Mouse (Mus musculus) lung, adult 18-20 months (tissue): ENCODE measurements at regions not wholly inside any gene's neighbourhood (a gene's known extent, or its start where the extent isn't known, plus 50 kb on each side); places are given as distances from the start of the nearest gene placed in this dataset.
"Not testable (repeated sequence)": the region's sequence is repeated elsewhere in the genome, so short reads cannot be mapped to it uniquely, and the experiment has no call there.

Source experiments
- DNase-seq, 2 experiments: peaks; one replicate each; pipeline ENCODE4 v3.0.0; 2022; ENCODE audit warnings: mixed read lengths in 2 of 2

GRCm38 (mm10) chr8:88883751-88884390 is 160.1 kb downstream of the Sall1 start:
- DNase-seq = no peak

- no peak for DNase-seq
Measured at GRCm38 (mm10) chr8:88879857-88880256, 164.1 kb downstream of the Sall1 start.

DNA sequence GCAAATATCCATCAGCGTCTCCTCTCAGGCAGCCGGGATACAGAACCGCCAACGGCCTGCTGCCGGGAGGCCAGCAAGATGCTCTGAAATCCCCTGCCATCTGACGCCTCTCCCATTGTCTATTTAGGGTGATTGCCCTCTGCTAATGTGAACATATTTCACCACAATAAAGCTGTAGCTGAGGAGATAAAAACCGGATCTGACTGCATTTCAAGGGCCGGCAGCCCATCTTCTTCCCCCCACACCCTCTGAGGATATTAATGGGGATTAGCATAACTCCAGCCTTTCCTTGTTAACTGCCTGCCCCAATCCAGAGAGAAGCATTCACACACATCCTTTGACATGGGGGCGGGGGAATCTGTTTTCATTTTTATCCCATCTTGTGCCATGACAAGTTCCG is 166.0 kb downstream of the Sall1 start:
- DNase-seq = no peak

GRCm38 (mm10) chr8:88862846-88863455 is 166.1 kb downstream of the Cyld start:
- DNase-seq = no peak

- no peak for DNase-seq
Measured at GRCm38 (mm10) chr8:88857216-88857615, 160.4 kb downstream of the Cyld start.

GRCm38 (mm10) chr8:88853200-88853599 is 156.4 kb downstream of the Cyld start:
- no peak for DNase-seq

- DNase-seq = no peak
Measured at GRCm38 (mm10) chr8:88845916-88846315, 149.1 kb downstream of the Cyld start.

DNA sequence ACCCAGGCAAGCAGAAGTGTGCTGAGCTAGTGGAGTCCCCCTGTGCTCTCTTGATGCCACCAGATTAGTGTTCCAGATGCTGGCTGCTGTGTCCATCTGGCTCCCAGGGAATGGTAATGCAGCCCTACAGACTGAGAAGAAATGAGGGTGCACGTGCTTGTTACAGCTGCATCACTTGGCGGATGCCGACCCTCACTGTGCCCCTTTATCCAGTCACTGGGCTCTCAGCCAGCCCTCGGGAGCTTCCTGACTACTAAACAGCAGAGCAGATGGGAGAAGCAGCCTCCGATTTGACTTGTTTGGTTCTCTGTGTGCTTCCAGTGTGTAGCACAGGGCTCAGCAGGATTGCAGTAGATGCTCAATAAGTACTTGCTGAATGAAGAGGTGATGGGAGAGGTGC is 147.5 kb downstream of the Cyld start:
- DNase-seq = no peak

DNA sequence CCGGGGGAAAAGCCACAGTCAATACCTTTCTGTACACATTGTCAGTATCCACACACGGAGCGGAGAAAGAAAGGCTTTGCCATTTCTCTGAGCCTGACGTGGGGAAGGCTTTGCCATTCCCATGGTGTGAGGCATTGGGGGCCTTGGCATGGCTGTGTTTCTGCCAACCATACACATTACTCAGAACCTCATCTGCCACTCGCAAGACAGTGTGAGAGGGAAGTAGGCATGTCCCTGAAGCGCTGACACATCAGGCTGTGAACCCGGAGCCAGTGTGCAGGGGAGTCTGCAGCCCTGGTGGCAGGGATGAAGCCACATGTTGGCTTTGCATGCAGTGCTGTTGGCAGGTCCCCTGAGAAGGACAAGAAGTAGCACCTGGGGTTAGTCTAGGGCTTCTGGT is 145.6 kb downstream of the Cyld start:
- no peak for DNase-seq

GRCm38 (mm10) chr8:88840096-88840495 is 143.3 kb downstream of the Cyld start:
- no peak for DNase-seq

- no peak for DNase-seq
Measured at GRCm38 (mm10) chr8:88835756-88836291, 139.0 kb downstream of the Cyld start.

DNA sequence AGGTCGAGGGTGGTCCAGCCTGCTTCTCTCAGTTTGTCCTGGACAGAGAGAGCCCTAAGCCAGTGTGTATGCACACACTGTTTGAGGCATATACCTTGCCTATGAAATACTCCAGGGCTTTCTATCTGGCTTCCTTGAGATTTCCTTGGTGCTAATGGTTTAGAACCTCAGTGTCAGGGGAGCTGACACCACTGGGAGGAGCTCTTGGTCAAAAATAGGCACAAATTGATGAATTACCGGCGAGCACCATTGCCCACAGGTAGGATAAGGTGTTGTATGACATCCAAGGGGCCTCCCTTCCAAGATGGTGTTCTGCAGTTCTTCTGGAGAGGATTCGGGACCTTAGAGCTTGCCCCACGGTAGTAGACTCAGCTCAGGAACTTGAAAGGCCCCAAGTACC is 129.0 kb downstream of the Cyld start:
- no peak for DNase-seq

- no peak for DNase-seq
Measured at GRCm38 (mm10) chr8:88823931-88824330, 127.1 kb downstream of the Cyld start.

- no peak for DNase-seq
Measured at GRCm38 (mm10) chr8:88820275-88820850, 123.5 kb downstream of the Cyld start.

DNA sequence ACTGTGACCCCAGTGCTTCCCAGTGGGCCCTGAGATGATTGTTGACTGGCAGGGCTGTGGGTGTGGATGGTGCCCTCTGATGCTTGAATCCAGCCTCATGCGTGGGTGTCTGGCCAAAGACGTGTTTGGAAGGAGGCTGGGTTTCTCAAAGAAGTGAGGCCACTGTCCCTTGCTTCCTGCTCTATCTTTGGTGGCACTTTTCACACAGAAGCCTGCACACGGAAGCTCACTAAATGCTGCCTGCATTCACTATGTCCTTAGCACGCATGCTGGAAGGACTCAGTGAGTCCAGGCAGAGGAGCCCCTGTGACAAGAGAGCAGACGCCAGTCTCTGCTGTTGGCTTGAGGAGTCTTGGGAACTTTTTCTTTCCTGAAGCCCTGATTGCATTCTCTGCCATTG is 119.6 kb downstream of the Cyld start:
- DNase-seq = no peak

GRCm38 (mm10) chr8:88814246-88814645 is 117.4 kb downstream of the Cyld start:
- no peak for DNase-seq

- no peak for DNase-seq
Measured at GRCm38 (mm10) chr8:88812901-88813676, 116.3 kb downstream of the Cyld start.

- DNase-seq = not testable (repeated sequence)
Measured at GRCm38 (mm10) chr8:88806851-88807250, 110.0 kb downstream of the Cyld start.
